Mouse (Mus musculus) spleen, postnatal 14 days (tissue): Measurements from ENCODE around the gene Plch2.

Experiments used
- DNase-seq, 2 experiments: peaks; one replicate each; pipeline ENCODE4 v3.0.0; 2021 to 2022; ENCODE audit warnings: low spot score in 2 of 2

The Plch2 gene

GRCm38 (mm10) chr4:154986096-154986495, 70.5 kb downstream of the Plch2 start:
- peak; percentile 55 to 71 for DNase-seq

GRCm38 (mm10) chr4:154985151-154985777, 71.3 kb downstream of the Plch2 start:
- DNase-seq: no peak

- no peak for DNase-seq
These were observed 72.8 kb downstream of the Plch2 start for GRCm38 (mm10) chr4:154983767-154984166.

- DNase-seq: no peak
These were observed 74.1 kb downstream of the Plch2 start for GRCm38 (mm10) chr4:154982247-154983120.

- no peak for DNase-seq
These were observed 75.1 kb downstream of the Plch2 start for GRCm38 (mm10) chr4:154981530-154981929.

- no peak for DNase-seq
These were observed 75.5 kb downstream of the Plch2 start for GRCm38 (mm10) chr4:154981076-154981475.

GRCm38 (mm10) chr4:154980110-154980509, 76.5 kb downstream of the Plch2 start:
- DNase-seq: no peak

GRCm38 (mm10) chr4:154974163-154974611, 82.4 kb downstream of the Plch2 start:
- DNase-seq: no peak

GRCm38 (mm10) chr4:154972546-154972945, 84.0 kb downstream of the Plch2 start:
- no peak for DNase-seq

GRCm38 (mm10) chr4:154967173-154967572, 89.4 kb downstream of the Plch2 start:
- peak; percentile 37 to 58 for DNase-seq

GRCm38 (mm10) chr4:154965856-154966255, 90.7 kb downstream of the Plch2 start:
- DNase-seq: no peak

GRCm38 (mm10) chr4:154964581-154965235, 91.9 kb downstream of the Plch2 start:
- peak in 1 of 2 experiments; percentile 29 for DNase-seq

- peak; percentile 80 to 86 for DNase-seq
These were observed 92.5 kb downstream of the Plch2 start, which contains the start of gene Pank4 for GRCm38 (mm10) chr4:154963901-154964580. Gene Pank4 (plus strand): TSS chr4:154964123.

GRCm38 (mm10) chr4:154963190-154963836, 93.3 kb downstream of the Plch2 start:
- no peak for DNase-seq

- DNase-seq: no peak
These were observed 93.9 kb downstream of the Plch2 start for GRCm38 (mm10) chr4:154962683-154963082.

- DNase-seq: peak; percentile 49 to 69
These were observed 94.7 kb downstream of the Plch2 start for GRCm38 (mm10) chr4:154961911-154962310.

GRCm38 (mm10) chr4:154961226-154961738, 95.3 kb downstream of the Plch2 start:
- DNase-seq: peak; percentile 32 to 51

GRCm38 (mm10) chr4:154960690-154961225, 95.8 kb downstream of the Plch2 start, which contains the start of gene Hes5:
Gene Hes5 (plus strand): TSS chr4:154960923.
- no peak for DNase-seq

- DNase-seq: no peak
These were observed 96.4 kb downstream of the Plch2 start for GRCm38 (mm10) chr4:154960021-154960689.

- no peak for DNase-seq
These were observed 98.0 kb downstream of the Plch2 start for GRCm38 (mm10) chr4:154958621-154959020.
